21 mouse cellular contexts compared by ENCODE assay signal in genomic region chr4:138530011-138530410, GRCm38 (mm10).
"Had no signal": no experiment of that assay in that cellular context is flagged by ENCODE, and none has a peak within 500 bp of the region (broad histone marks: within the 10 kb centered on the region; RNA-seq: fewer than 3 reads in every experiment).

No protein-coding gene starts in this region.

- H3K9ac ChIP-seq: intestine, embryonic 15.5 days; kidney, embryonic 15.5 days; limb, embryonic 12.5 days; limb, embryonic 15.5 days; liver, embryonic 14.5 days; liver, postnatal 0 days; lung, embryonic 14.5 days; midbrain, embryonic 13.5 days had no signal

- H3K4me3 ChIP-seq: intestine, embryonic 15.5 days; kidney, embryonic 15.5 days; limb, embryonic 12.5 days; limb, embryonic 15.5 days; megakaryocyte, embryonic 14.5 days; midbrain, embryonic 10.5 days; midbrain, embryonic 13.5 days had no signal

- H3K27ac ChIP-seq: intestine, embryonic 15.5 days; kidney, embryonic 15.5 days; limb, embryonic 12.5 days; limb, embryonic 15.5 days; liver, embryonic 14.5 days; macrophage; midbrain, embryonic 10.5 days; midbrain, embryonic 13.5 days had no signal

- H3K4me1 ChIP-seq: intestine, embryonic 15.5 days; limb, embryonic 12.5 days; limb, embryonic 15.5 days; megakaryocyte, embryonic 14.5 days had no signal

- H3K4me2 ChIP-seq: intestine, embryonic 15.5 days; kidney, embryonic 15.5 days; limb, embryonic 12.5 days; limb, embryonic 15.5 days; liver, embryonic 11.5 days; lung, embryonic 14.5 days; midbrain, embryonic 13.5 days had no signal

- ATAC-seq: intestine, embryonic 15.5 days; liver, postnatal 0 days; lung, postnatal 0 days; midbrain, embryonic 13.5 days; midbrain, embryonic 16.5 days had no signal

- H3K27me3 ChIP-seq: kidney, embryonic 15.5 days; limb, embryonic 12.5 days; limb, embryonic 15.5 days; midbrain, embryonic 13.5 days had no signal

- H3K9me3 ChIP-seq: intestine, embryonic 15.5 days; kidney, embryonic 15.5 days; limb, embryonic 15.5 days had no signal

- DNase-seq: kidney, adult 11 months; kidney, adult 8-10 months; kidney, postnatal 10 days; kidney, postnatal 36 days; left cerebral cortex, postnatal 4 days; liver, postnatal 0 days; lung, embryonic 14.5 days; thymus, adult 2 months; thymus, postnatal 25 days had no signal

- H3K36me3 ChIP-seq: intestine, embryonic 15.5 days; kidney, embryonic 15.5 days; limb, embryonic 12.5 days; limb, embryonic 15.5 days; midbrain, embryonic 10.5 days; midbrain, embryonic 13.5 days had no signal
